Mouse (Mus musculus) erythroblast, embryonic 14.5 days (primary cell): Measurements from ENCODE around the gene Olfr209. TPM values are rescaled to one million over a fixed set of nuclear protein-coding genes. Genes with fewer than 3 reads are reported as not detected.

Source experiments
- H3K27me3 ChIP-seq: 2 replicates; pipeline ENCODE4 v1.6.1; 2012; ENCODE audit warnings: inconsistent platforms; ENCODE audit not compliant: control insufficient read depth
- H3K36me3 ChIP-seq: 2 replicates; pipeline ENCODE4 v1.6.1; 2012; ENCODE audit warnings: mild to moderate bottlenecking, inconsistent platforms; ENCODE audit not compliant: control insufficient read depth
- H3K4me1 ChIP-seq: 2 replicates; pipeline ENCODE4 v1.6.1; 2012; ENCODE audit warnings: inconsistent platforms; ENCODE audit not compliant: control insufficient read depth
- H3K4me3 ChIP-seq: replicated peaks from 2 replicates; pipeline ENCODE3; 2012; ENCODE audit warnings: moderate library complexity, mild to moderate bottlenecking, inconsistent platforms
- H3K9me3 ChIP-seq: 2 replicates; pipeline ENCODE4 v1.6.1; 2012; ENCODE audit warnings: low read length, inconsistent platforms, mixed read lengths; ENCODE audit not compliant: control insufficient read depth
- GATA1 ChIP-seq: IDR thresholded peaks from 2 replicates; pipeline ENCODE4 v1.6.1; 2012; ENCODE audit warnings: low read length, inconsistent platforms, mixed read lengths
- TAL1 ChIP-seq: IDR thresholded peaks from 3 replicates; pipeline ENCODE4 v1.6.1; 2012; ENCODE audit warnings: low read length, inconsistent platforms, mixed read lengths
- polyA plus RNA-seq: library from polyadenylated mRNA; stranded (reverse); fragments of >175 nt; gene quantifications from 2 replicates; pipeline ENCODE4 v1.2.3, GENCODE M21; 2012

Olfr209 gene
- polyA plus RNA-seq: not detected in 2 replicates

- H3K36me3 ChIP-seq: no peaks in the 10 kb centered on the region
- H3K9me3 ChIP-seq: no peaks in the 10 kb centered on the region; the same call in 1 of the 2 replicates
- H3K4me3 ChIP-seq: no peak within 1 kb of the TSS
- H3K4me1 ChIP-seq: no peaks in the 10 kb centered on the region
- H3K27me3 ChIP-seq: no peaks in the 10 kb centered on the region
- TF ChIP-seq TAL1 (no peak), GATA1 (no peak)
Measured at GRCm38 (mm10) chr16:59363893-59364292, at the start of gene Olfr209. TSS of gene Olfr209 (minus strand) at chr16:59363993.

- TF ChIP-seq TAL1 (no peak), GATA1 (no peak)
- Histone ChIP-seq H3K36me3 (no peaks in the 10 kb centered on the region), H3K9me3 (peaks cover 2% of the 10 kb centered on the region; the same call in 1 of the 2 replicates), H3K27me3 (no peaks in the 10 kb centered on the region), H3K4me1 (no peaks in the 10 kb centered on the region), H3K4me3 (no peak overlapping the region)
Measured at GRCm38 (mm10) chr16:59413475-59413874, 49.7 kb upstream of the Olfr209 start.

GRCm38 (mm10) chr16:59409800-59410199 lies 46.0 kb upstream of the Olfr209 start:
- Histone ChIP-seq H3K36me3 (no peaks in the 10 kb centered on the region), H3K4me1 (no peaks in the 10 kb centered on the region), H3K27me3 (no peaks in the 10 kb centered on the region), H3K9me3 (peaks cover 2% of the 10 kb centered on the region; the same call in 1 of the 2 replicates), H3K4me3 (no peak overlapping the region)
- TF ChIP-seq GATA1 (no peak), TAL1 (no peak)

- Histone ChIP-seq H3K27me3 (no peaks in the 10 kb centered on the region), H3K9me3 (peaks cover 2% of the 10 kb centered on the region; the same call in 1 of the 2 replicates), H3K4me3 (no peak overlapping the region), H3K36me3 (no peaks in the 10 kb centered on the region), H3K4me1 (no peaks in the 10 kb centered on the region)
- TF ChIP-seq TAL1 (no peak), GATA1 (no peak)
Measured at GRCm38 (mm10) chr16:59409341-59409748, 45.6 kb upstream of the Olfr209 start.

- H3K9me3 ChIP-seq: peaks cover 2% of the 10 kb centered on the region; the same call in 1 of the 2 replicates
- no peak for TF ChIP-seq GATA1
- TF ChIP-seq TAL1: no peak
- H3K4me3 ChIP-seq: no peak within 1 kb of the TSS
Measured at GRCm38 (mm10) chr16:59407032-59407431, 43.2 kb upstream of the Olfr209 start, which contains the start of gene Gabrr3. TSS of gene Gabrr3 (plus strand) at chr16:59407332.

GRCm38 (mm10) chr16:59404798-59405197 lies 41.0 kb upstream of the Olfr209 start:
- peaks cover 2% of the 10 kb centered on the region; the same call in 1 of the 2 replicates for H3K9me3 ChIP-seq
- no peaks in the 10 kb centered on the region for H3K27me3 ChIP-seq
- no peaks in the 10 kb centered on the region for H3K36me3 ChIP-seq
- H3K4me3 ChIP-seq: no peak overlapping the region
- no peaks in the 10 kb centered on the region for H3K4me1 ChIP-seq
- no peak; the same call in 2 of the 3 replicates for TF ChIP-seq TAL1
- TF ChIP-seq GATA1: no peak

More at GRCm38 (mm10) chr16:59407032-59407431, 43.2 kb upstream of the Olfr209 start, which contains the start of gene Gabrr3:
- H3K36me3 ChIP-seq: no peaks in the 10 kb centered on the region
- no peaks in the 10 kb centered on the region for H3K4me1 ChIP-seq
- H3K27me3 ChIP-seq: no peaks in the 10 kb centered on the region

- TF ChIP-seq TAL1 (no peak), GATA1 (no peak)
- no peak overlapping the region for H3K4me3 ChIP-seq
- no peaks in the 10 kb centered on the region for H3K9me3 ChIP-seq
- no peaks in the 10 kb centered on the region for H3K27me3 ChIP-seq
- H3K4me1 ChIP-seq: no peaks in the 10 kb centered on the region
- no peaks in the 10 kb centered on the region for H3K36me3 ChIP-seq
Measured at GRCm38 (mm10) chr16:59403684-59404083, 39.9 kb upstream of the Olfr209 start.

- H3K27me3 ChIP-seq: no peaks in the 10 kb centered on the region
- TF ChIP-seq GATA1: no peak
- TF ChIP-seq TAL1: no peak
- no peaks in the 10 kb centered on the region for H3K4me1 ChIP-seq
- no peaks in the 10 kb centered on the region for H3K36me3 ChIP-seq
- H3K4me3 ChIP-seq: no peak overlapping the region
- H3K9me3 ChIP-seq: no peaks in the 10 kb centered on the region; the same call in 1 of the 2 replicates
Measured at GRCm38 (mm10) chr16:59401985-59402384, 38.2 kb upstream of the Olfr209 start.

GRCm38 (mm10) chr16:59401102-59401501 lies 37.3 kb upstream of the Olfr209 start:
- H3K27me3 ChIP-seq: no peaks in the 10 kb centered on the region
- no peak overlapping the region for H3K4me3 ChIP-seq
- TF ChIP-seq TAL1: no peak
- TF ChIP-seq GATA1: no peak
- no peaks in the 10 kb centered on the region for H3K36me3 ChIP-seq
- H3K9me3 ChIP-seq: no peaks in the 10 kb centered on the region; the same call in 1 of the 2 replicates
- no peaks in the 10 kb centered on the region for H3K4me1 ChIP-seq
